Mouse (Mus musculus) C2C12 (cell line): ENCODE results near the gene Fry.

Experiments
- CEBPB ChIP-seq: IDR thresholded peaks from one replicate; pipeline ENCODE4 v1.6.1; 2011; ENCODE audit warnings: low read depth, mild to moderate bottlenecking, control low read depth, moderate library complexity
- CTCF ChIP-seq: IDR thresholded peaks from one replicate; pipeline ENCODE4 v1.5.1; 2011; ENCODE audit not compliant: control insufficient read depth, insufficient read depth, insufficient read length
- FOSL1 ChIP-seq: IDR thresholded peaks from one replicate; pipeline ENCODE4 v1.8.0; 2011; ENCODE audit warnings: mild to moderate bottlenecking, low read length; ENCODE audit not compliant: poor library complexity, insufficient read depth, severe bottlenecking
- MAX ChIP-seq: IDR thresholded peaks from one replicate; pipeline ENCODE4 v1.6.1; 2011; ENCODE audit warnings: mild to moderate bottlenecking, control low read depth
- MYOD1 ChIP-seq: IDR thresholded peaks from one replicate; pipeline ENCODE4 v1.6.1; 2011; ENCODE audit warnings: low read depth; ENCODE audit not compliant: control insufficient read depth, insufficient read length
- MYOG ChIP-seq: IDR thresholded peaks from one replicate; pipeline ENCODE4 v1.6.1; 2011; ENCODE audit not compliant: control insufficient read depth, insufficient read length; ENCODE audit errors: extremely low read depth
- USF1 ChIP-seq: IDR thresholded peaks from one replicate; pipeline ENCODE4 v1.6.1; 2011; ENCODE audit warnings: low read depth, mild to moderate bottlenecking, control low read depth, moderate library complexity

DNA sequence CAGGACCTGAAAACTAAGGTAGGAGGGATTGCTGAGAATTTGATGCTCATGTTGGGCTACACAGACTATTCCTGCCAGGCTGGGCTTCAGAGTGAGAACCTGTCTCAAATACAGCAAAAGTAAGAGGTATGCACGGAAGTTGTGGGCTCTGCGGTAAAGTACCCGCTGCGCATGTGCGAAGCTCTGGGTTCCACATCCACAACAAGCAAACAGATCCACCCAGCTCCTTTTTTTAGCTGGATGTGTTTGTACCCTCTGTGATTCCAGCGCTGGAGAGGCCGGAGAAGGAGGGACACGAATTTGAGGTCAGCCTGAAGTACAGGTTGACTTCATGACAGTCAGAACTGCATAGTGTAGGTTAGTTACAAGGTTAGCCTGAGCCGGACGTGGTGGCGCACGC, 19.7 kb upstream of the Fry start:
- no peak for TF ChIP-seq MAX
- no peak for TF ChIP-seq FOSL1
- TF ChIP-seq USF1 = no peak
- no peak for TF ChIP-seq CTCF
- no peak for TF ChIP-seq MYOD1
- TF ChIP-seq MYOG = no peak
- TF ChIP-seq CEBPB = no peak
